Mouse (Mus musculus) heart, postnatal 0 days (tissue): ENCODE measurements at regions not wholly inside any gene's neighbourhood (a gene's known extent, or its start where the extent isn't known, plus 50 kb on each side); places are given as distances from the start of the nearest gene placed in this dataset.

Experiments
- CTCF ChIP-seq: IDR thresholded peaks from 2 replicates; pipeline ENCODE4 v1.5.1; 2016; ENCODE audit warnings: antibody characterized with exemption, control low read depth, low read depth
- EP300 ChIP-seq: IDR thresholded peaks from 2 replicates; pipeline ENCODE4 v1.6.1; 2016; ENCODE audit warnings: antibody characterized with exemption, low read depth

DNA sequence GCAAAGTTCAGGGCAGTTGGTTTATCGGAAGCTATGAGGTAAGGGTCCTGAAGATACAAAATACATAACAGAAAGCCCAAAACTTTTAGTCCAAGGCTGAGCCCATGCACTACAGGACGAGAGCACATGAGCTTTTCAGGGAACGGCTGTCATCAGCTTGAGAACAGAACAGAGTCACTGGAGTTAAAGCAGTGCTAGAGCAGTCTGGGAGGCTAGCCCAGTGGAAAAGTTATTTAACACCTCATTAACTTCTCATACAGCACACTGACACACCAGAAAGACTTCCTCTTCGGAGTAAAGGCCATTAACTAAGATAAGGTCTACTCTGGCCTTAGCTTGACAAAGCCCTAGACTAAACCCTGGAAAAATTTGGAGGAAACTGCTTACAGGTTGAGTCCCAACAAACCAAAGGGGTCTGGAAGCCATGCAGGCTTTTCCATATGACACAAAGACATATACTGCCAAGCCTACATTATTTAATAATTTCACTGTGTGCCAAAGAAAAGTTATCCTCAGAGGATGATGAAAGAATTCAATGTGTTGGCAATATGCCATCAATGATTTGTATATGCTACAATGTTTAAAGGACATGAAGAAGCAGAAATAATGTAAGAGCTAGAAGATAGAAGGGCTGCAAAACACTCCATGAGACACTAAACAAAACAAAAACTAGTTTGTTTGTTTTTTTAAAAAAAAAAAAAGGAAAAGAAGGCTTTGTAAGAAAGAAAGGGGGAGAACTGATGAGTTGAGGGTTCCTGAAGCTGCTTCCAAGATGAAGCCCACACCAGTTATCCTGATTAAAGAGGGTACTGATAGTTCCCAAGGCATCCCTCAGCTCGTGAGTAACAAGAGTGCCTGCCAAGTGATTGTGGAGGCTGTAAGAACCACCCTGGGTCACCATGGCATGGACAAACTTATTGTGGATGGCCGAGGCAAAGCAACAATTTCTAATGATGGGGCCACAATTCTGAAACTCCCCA is 232.3 kb upstream of the Rack1 start:
- TF ChIP-seq CTCF = no peak
- no peak for TF ChIP-seq EP300
